Mouse (Mus musculus): ENCODE measurements around the gene Ankrd55. TPM values are rescaled to one million over a fixed set of nuclear protein-coding genes. Genes with fewer than 3 reads are reported as not detected.
"Not testable (repeated sequence)": the region's sequence is repeated elsewhere in the genome, so short reads cannot be mapped to it uniquely, and the experiment has no call there.

Ankrd55 gene
- total RNA-seq, 2 experiments from 2014 or later, result 3.3 to 3.5 TPM

- no peak for DNase-seq
Measured at GRCm38 (mm10) chr13:112415896-112416295, 127.6 kb downstream of the Ankrd55 start.

- no peak for DNase-seq
Measured at GRCm38 (mm10) chr13:112416410-112417162, 128.3 kb downstream of the Ankrd55 start.

GRCm38 (mm10) chr13:112417163-112417523, 128.9 kb downstream of the Ankrd55 start:
- DNase-seq, result no peak

GRCm38 (mm10) chr13:112417861-112418423, 129.7 kb downstream of the Ankrd55 start:
- DNase-seq, result no peak

- no peak for DNase-seq
Measured at GRCm38 (mm10) chr13:112418595-112418994, 130.3 kb downstream of the Ankrd55 start.

GRCm38 (mm10) chr13:112424212-112424611, 136.0 kb downstream of the Ankrd55 start:
- DNase-seq, result no peak

GRCm38 (mm10) chr13:112424635-112425034, 136.4 kb downstream of the Ankrd55 start:
- DNase-seq, result no peak

GRCm38 (mm10) chr13:112425181-112425654, 137.0 kb downstream of the Ankrd55 start:
- no peak for DNase-seq

- DNase-seq, result no peak
Measured at GRCm38 (mm10) chr13:112426265-112427135, 138.2 kb downstream of the Ankrd55 start.

- not testable (repeated sequence) for DNase-seq
Measured at GRCm38 (mm10) chr13:112427136-112427470, 138.9 kb downstream of the Ankrd55 start.

- no peak for DNase-seq
Measured at GRCm38 (mm10) chr13:112427521-112427920, 139.3 kb downstream of the Ankrd55 start.

GRCm38 (mm10) chr13:112433271-112433670, 145.0 kb downstream of the Ankrd55 start:
- DNase-seq, result no peak

Other genes starting within 250 kb of the Ankrd55 start
- 10 to 100 TPM; 67.3 to 80.3 TPM for gene Il6st, start 175.6 kb downstream of the Ankrd55 start, total RNA-seq (2021)